Mouse (Mus musculus) limb, embryonic 14.5 days (tissue): ENCODE results near the gene Rsph9. TPM values are rescaled to one million over a fixed set of nuclear protein-coding genes. Genes with fewer than 3 reads are reported as not detected.
A peak's percentile ranks its signal among the peaks of the same experiment; 100 is the strongest.

Experiments
- ATAC-seq: fragments of 200-750 bp; cut with Nextera tagmentation; 2 replicates; pipeline ENCODE4 v1.8.0; 2017; ENCODE audit warnings: low read depth, moderate number of reproducible peaks, moderate TSS enrichment; ENCODE audit not compliant: low FRiP score
- DNase-seq: peaks from one replicate; pipeline ENCODE4 v3.0.0-alpha.2; 2015; ENCODE audit warnings: low spot score
- H3K27ac ChIP-seq: fragments of 300-500 bp; sonication (generic); replicated peaks from 2 replicates; pipeline ENCODE4 v1.5.1; 2014; ENCODE audit warnings: low read depth, mild to moderate bottlenecking, low read length, moderate library complexity, mixed read lengths
- H3K27me3 ChIP-seq: fragments of 300-500 bp; sonication (generic); 2 replicates; pipeline ENCODE4 v1.6.1; 2014; ENCODE audit warnings: low read length, mixed read lengths; ENCODE audit not compliant: control insufficient read depth, insufficient read depth
- H3K36me3 ChIP-seq: fragments of 300-500 bp; sonication (generic); 2 replicates; pipeline ENCODE4 v1.6.1; 2014; ENCODE audit warnings: mild to moderate bottlenecking, low read length, moderate library complexity, mixed read lengths; ENCODE audit not compliant: control insufficient read depth, insufficient read depth
- H3K4me1 ChIP-seq: fragments of 300-500 bp; sonication (generic); 2 replicates; pipeline ENCODE4 v1.6.1; 2014; ENCODE audit warnings: antibody characterized with exemption, low read length, mixed read lengths; ENCODE audit not compliant: control insufficient read depth, insufficient read depth
- H3K4me2 ChIP-seq: fragments of 300-500 bp; sonication (generic); replicated peaks from 2 replicates; pipeline ENCODE4 v1.6.1; 2014; ENCODE audit warnings: low read depth, mild to moderate bottlenecking, low read length, moderate library complexity; ENCODE audit not compliant: severe bottlenecking
- H3K4me3 ChIP-seq: fragments of 300-500 bp; sonication (generic); replicated peaks from 2 replicates; pipeline ENCODE4 v1.5.1; 2014; ENCODE audit warnings: low read length
- H3K9ac ChIP-seq: fragments of 300-500 bp; sonication (generic); 2 replicates; pipeline ENCODE4 v1.6.1; 2014; ENCODE audit warnings: mild to moderate bottlenecking, low read depth, low read length, moderate library complexity; ENCODE audit not compliant: severe bottlenecking
- H3K9me3 ChIP-seq: fragments of 300-500 bp; sonication (generic); 2 replicates; pipeline ENCODE4 v1.6.1; 2016; ENCODE audit warnings: low read length; ENCODE audit not compliant: control insufficient read depth
- POLR2A ChIP-seq: fragments of 200-500 bp; IDR thresholded peaks from 2 replicates; pipeline ENCODE4 v1.8.0; 2012; ENCODE audit warnings: inconsistent platforms, mild to moderate bottlenecking, moderate library complexity, borderline replicate concordance; ENCODE audit not compliant: insufficient read depth, insufficient read length; ENCODE audit errors: extremely low read depth
- WGBS: fragments of 180-500 bp; shearing (Covaris S2); extraction: QIAGEN DNeasy Blood & Tissue Kit; methylation state at CpG from one replicate; pipeline ENCODE4 v1.1.7; 2014; 5-methylcytosine and 5-hydroxymethylcytosine counted together
- polyA plus RNA-seq, 2 experiments: library from polyadenylated mRNA; depleted of rRNA in 1 of 2; stranded (reverse) in 1 of 2; unstranded in 1 of 2; fragments of >200 nt; fragmentation: Nextera tagmentation in 1 of 2; extraction: Ambion mirVana in 1 of 2; gene quantifications; 2 replicates each; pipeline versions ENCODE4 v1.2.1 to v1.2.3; 2012 to 2014

Rsph9 gene
- polyA plus RNA-seq, 2 experiments = 10.1 to 11.8 TPM

DNA sequence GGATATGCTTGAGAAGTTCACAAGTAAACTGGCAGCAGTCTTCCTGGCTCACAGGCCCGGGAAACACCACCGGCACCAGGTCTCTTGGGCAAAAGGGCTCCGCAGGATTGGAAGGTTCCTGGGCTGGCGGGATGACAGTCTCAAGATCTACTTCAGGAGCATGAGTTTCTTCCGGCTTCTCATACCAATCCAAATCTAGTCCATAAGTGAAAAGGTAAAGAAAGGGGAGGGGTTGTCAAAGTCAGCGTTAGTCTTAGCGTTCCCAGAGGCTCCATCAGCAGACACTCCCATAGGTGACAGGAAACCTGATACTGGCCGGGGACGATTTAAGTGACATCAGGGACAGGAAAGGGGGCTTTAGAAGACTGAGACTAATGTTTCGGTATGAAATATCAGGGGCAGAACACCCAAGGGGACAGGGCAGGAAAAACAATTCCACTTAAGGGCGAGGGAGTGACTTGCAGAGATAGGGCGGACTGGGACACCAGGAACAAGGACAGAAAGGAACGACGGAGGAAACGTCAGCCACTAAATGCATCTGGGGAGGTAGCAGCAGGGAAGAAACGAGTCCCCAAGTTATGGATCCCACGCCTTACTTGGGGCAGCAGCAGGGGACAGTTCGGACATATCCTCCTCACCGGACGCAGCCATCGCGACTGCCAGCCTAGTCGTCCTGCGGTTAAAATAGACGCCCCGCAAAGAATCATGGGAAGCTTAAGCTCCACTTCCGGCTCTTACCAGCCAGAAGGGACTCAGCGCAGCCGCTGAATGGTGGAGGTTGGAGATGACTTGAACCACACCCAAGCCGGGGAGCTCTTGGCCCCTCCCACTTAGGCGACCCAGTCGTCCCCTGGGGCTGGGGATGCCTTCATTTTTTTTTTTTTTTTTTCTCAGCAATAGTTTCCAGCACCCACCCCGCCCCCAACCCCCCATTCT, 9.1 kb upstream of the Rsph9 start, which contains the start of gene Mad2l1bp:
Gene Mad2l1bp (minus strand): TSS at position 707 of the 936 bp plus-strand sequence.
- peak within 1 kb of the TSS; percentile 45; the same call in 1 of the 2 replicates for H3K27ac ChIP-seq

DNA sequence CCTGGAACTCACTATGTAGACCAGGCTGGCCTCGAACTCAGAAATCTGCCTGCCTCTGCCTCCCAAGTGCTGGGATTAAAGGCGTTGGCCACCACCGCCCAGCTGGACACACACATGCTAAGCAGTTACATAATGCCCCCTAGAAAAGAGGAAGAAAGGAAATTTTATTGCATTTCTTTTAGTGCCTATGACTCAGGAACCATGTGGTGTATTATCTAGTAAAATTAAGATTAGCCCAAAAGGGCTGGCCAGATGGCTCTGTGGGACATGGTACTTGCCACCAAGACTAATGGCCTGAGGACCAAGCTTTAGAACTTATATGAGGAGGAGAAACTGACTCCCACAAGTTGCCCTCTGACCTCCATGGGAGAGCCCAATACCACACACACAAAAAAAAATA, 4.1 kb downstream of the Rsph9 start:
- Histone ChIP-seq H3K4me2 (no peak overlapping the region), H3K9me3 (no peaks in the 10 kb centered on the region), H3K9ac (no peak overlapping the region), H3K36me3 (no peaks in the 10 kb centered on the region), H3K27ac (no peak overlapping the region), H3K27me3 (no peaks in the 10 kb centered on the region), H3K4me1 (0 out of 2 replicates have a peak, but pooled peaks cover 6% of the 10 kb centered on the region), H3K4me3 (no peak overlapping the region)
- WGBS = 79% methylated on average over 3 of the region's 3 CpGs
- no peak for ATAC-seq
- TF ChIP-seq POLR2A = no peak
- no peak for DNase-seq

More for the DNA sequence above, 9.1 kb upstream of the Rsph9 start, which contains the start of gene Mad2l1bp:
- Histone ChIP-seq H3K4me3 (peak within 1 kb of the TSS; percentile 66), H3K4me1 (peaks cover 7% of the 10 kb centered on the region; the same call in 1 of the 2 replicates), H3K27me3 (no peaks in the 10 kb centered on the region), H3K9ac (peak within 1 kb of the TSS; percentile 74), H3K36me3 (peaks cover 12% of the 10 kb centered on the region), H3K9me3 (no peaks in the 10 kb centered on the region), H3K4me2 (peak within 1 kb of the TSS; percentile 77)
- DNase-seq (peak; percentile 95), ATAC-seq (peak; percentile 88)
- WGBS = 6% methylated on average over 33 of the region's 33 CpGs
- peak; percentile 85; the same call in 1 of the 2 replicates for TF ChIP-seq POLR2A

DNA sequence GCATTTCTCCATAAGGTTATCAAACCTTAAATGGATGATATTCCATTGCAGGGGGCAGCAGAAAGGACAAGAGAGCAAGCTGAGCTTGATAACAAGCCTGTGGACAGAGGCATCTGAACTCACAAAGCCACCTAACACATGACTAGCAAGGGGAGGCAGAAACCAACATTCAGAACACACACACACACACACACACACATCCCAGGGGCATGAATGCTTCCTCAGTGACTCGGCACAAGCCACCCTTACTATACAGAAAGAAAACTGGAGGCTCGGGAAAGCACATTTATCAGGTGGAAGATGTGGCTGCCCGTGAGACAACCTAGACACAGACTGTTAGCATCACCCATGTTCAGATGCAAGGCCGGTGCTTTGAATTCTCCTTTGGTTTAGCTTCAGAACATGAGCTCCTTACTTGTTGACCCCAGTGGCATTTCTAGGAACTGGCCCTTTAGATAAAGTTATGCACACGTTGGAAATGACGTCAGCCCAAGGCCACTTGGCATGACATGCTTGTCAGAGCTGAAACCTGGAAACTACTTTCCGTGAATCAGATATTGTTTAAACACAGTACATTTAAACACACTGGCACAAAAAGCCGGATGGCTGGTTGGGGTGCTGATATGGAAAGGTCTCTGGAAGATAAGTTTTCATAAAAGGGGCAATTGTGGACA, 5.3 kb downstream of the Rsph9 start:
- Histone ChIP-seq H3K4me1 (0 out of 2 replicates have a peak, but pooled peaks cover 6% of the 10 kb centered on the region), H3K4me3 (no peak overlapping the region), H3K9ac (no peak overlapping the region), H3K27ac (no peak overlapping the region), H3K27me3 (no peaks in the 10 kb centered on the region), H3K36me3 (no peaks in the 10 kb centered on the region), H3K4me2 (no peak overlapping the region), H3K9me3 (no peaks in the 10 kb centered on the region)
- DNase-seq = no peak
- WGBS = 75% methylated on average over 8 of the region's 8 CpGs
- no peak for ATAC-seq
- TF ChIP-seq POLR2A = no peak

DNA sequence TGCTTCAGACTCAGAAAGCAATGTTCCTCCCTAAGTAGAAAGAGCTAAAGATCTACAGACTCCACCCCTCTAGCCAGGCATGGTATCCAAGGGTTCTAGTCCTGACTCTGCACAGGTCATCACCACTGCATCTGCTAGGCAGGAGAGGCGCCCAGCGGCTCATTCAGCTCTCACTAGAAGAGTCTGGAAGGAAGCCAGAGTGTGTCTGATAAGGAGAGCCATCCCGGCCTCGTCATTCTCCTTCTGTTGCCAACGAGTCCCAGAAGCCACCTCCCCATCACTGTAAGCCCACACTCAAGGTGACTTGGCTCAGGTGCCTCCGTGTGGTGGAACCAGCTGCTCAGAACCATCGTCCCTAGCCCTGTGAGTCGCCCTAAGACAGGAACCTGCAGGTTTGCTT, 11.2 kb downstream of the Rsph9 start:
- Histone ChIP-seq H3K27ac (no peak overlapping the region), H3K9ac (no peak overlapping the region), H3K4me1 (no peaks in the 10 kb centered on the region), H3K4me2 (no peak overlapping the region), H3K9me3 (no peaks in the 10 kb centered on the region), H3K27me3 (no peaks in the 10 kb centered on the region), H3K36me3 (peaks cover 20% of the 10 kb centered on the region), H3K4me3 (no peak overlapping the region)
- ATAC-seq (no peak), DNase-seq (no peak)
- TF ChIP-seq POLR2A = no peak
- 73% methylated on average over 8 of the region's 8 CpGs for WGBS

DNA sequence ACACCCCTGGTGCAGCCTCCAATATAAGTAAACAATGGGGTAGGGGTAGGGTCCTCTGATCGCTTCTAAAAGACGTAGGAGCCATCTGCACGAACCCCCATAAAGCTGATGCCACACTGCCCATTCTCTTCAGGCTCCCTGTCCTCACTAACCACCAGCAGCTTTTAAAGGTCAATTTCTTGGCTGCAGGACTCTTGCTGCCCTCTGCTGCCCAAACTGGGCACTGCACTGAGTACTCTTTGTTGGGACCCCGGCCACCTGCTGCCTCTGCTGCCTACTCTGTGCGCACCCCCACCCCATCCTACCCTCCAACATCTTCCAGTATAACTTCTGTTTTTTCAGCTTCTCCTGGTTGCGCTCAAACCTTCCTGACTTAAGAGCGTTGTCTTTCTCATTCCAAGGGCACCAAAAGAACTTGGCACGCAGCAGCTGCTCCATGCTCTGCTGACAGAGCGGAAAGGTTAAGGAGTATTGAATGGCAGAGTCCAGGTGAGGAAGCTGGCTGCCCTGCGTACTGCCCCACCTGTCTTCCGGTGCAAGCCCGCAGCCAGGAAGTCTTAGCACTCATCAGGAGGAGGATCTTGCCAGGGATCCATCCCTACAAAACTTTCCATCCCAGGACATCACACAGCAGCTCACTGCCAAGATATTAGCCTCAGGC, 11.8 kb downstream of the Rsph9 start:
- no peaks in the 10 kb centered on the region for H3K9me3 ChIP-seq
- no peak overlapping the region for H3K27ac ChIP-seq
- H3K27me3 ChIP-seq = no peaks in the 10 kb centered on the region
- peaks cover 27% of the 10 kb centered on the region for H3K36me3 ChIP-seq
- H3K4me1 ChIP-seq = no peaks in the 10 kb centered on the region
- H3K4me3 ChIP-seq = no peak overlapping the region
- no peak overlapping the region for H3K9ac ChIP-seq
- peak; percentile 74 for DNase-seq
- ATAC-seq = no peak
- no peak overlapping the region for H3K4me2 ChIP-seq
- TF ChIP-seq POLR2A = no peak
- 14% methylated on average over 12 of the region's 12 CpGs for WGBS
